Mouse (Mus musculus) MEL (cell line): Measurements from ENCODE around the gene Adamtsl1.

ENCODE experiments used
- CHD2 ChIP-seq: IDR thresholded peaks from 2 replicates; pipeline ENCODE4 v1.6.1; 2011; ENCODE audit warnings: low read length, improper control_type of control experiment
- CTCF ChIP-seq, 3 experiments: IDR thresholded peaks in 2 of 3; conservative IDR thresholded peaks in 1 of 3; 2 replicates each; pipeline ENCODE4 v1.5.1; 2011 to 2012; ENCODE audit warnings: low read length in 3 of 3, low read depth in 2 of 3, mild to moderate bottlenecking in 2 of 3, improper control_type of control experiment in 1 of 3, inconsistent platforms in 1 of 3, mixed read lengths in 1 of 3, moderate library complexity in 1 of 3; ENCODE audit not compliant: control insufficient read depth in 1 of 3, insufficient read depth in 1 of 3, poor library complexity in 1 of 3, severe bottlenecking in 1 of 3
- EP300 ChIP-seq, 2 experiments: IDR thresholded peaks; 2 replicates each; pipeline ENCODE4 v1.6.1; 2011; ENCODE audit warnings: improper control_type of control experiment in 2 of 2, low read length in 2 of 2, low read depth in 1 of 2, mild to moderate bottlenecking in 1 of 2
- GABPA ChIP-seq: IDR thresholded peaks from 2 replicates; pipeline ENCODE4 v1.6.1; 2012; ENCODE audit warnings: low read depth, mild to moderate bottlenecking, inconsistent platforms, low read length, improper control_type of control experiment, moderate library complexity
- MYC ChIP-seq: IDR thresholded peaks from 2 replicates; pipeline ENCODE4 v1.6.1; 2011; ENCODE audit warnings: low read depth, mild to moderate bottlenecking, low read length, improper control_type of control experiment, moderate library complexity
- POLR2A ChIP-seq, 2 experiments: IDR thresholded peaks; 2 replicates each; pipeline ENCODE4 v1.6.1; 2011 to 2012; ENCODE audit warnings: low read length in 2 of 2, mild to moderate bottlenecking in 2 of 2, control low read depth in 1 of 2, improper control_type of control experiment in 1 of 2, low read depth in 1 of 2, moderate library complexity in 1 of 2; ENCODE audit not compliant: control insufficient read depth in 1 of 2, insufficient read depth in 1 of 2, poor library complexity in 1 of 2
- POLR2AphosphoS5 ChIP-seq: IDR thresholded peaks from 2 replicates; pipeline ENCODE4 v1.6.1; 2012; ENCODE audit warnings: low read depth, borderline replicate concordance, mild to moderate bottlenecking, inconsistent platforms, low read length, moderate library complexity, mixed read lengths
- RAD21 ChIP-seq: IDR thresholded peaks from 2 replicates; pipeline ENCODE4 v1.6.1; 2011; ENCODE audit warnings: mild to moderate bottlenecking, low read depth, low read length, improper control_type of control experiment
- SMC3 ChIP-seq: IDR thresholded peaks from 2 replicates; pipeline ENCODE4 v1.6.1; 2011; ENCODE audit warnings: low read depth, low read length, improper control_type of control experiment
- TCF12 ChIP-seq: IDR thresholded peaks from 2 replicates; pipeline ENCODE4 v1.6.1; 2014; ENCODE audit warnings: low read depth, mild to moderate bottlenecking, inconsistent platforms, low read length, improper control_type of control experiment, moderate library complexity
- ZNF384 ChIP-seq: IDR thresholded peaks from 2 replicates; pipeline ENCODE4 v1.6.1; 2012; ENCODE audit warnings: low read depth, mild to moderate bottlenecking, inconsistent platforms, low read length, improper control_type of control experiment

GRCm38 (mm10) chr4:85686160-85686559, 172.2 kb downstream of the Adamtsl1 start:
- TF ChIP-seq CTCF (IDR thresholded peaks at IDR 0.05 in 2 of 3, conservative IDR thresholded peaks at IDR 0.05 in 1 of 3; ENCODE audit: control insufficient read depth in 1 of 3, insufficient read depth in 1 of 3, low read depth in 2 of 3, low read length in 3 of 3, poor library complexity in 1 of 3, severe bottlenecking in 1 of 3) (no peak), EP300 (IDR thresholded peaks at IDR 0.05; ENCODE audit: low read depth in 1 of 2, low read length in 2 of 2) (no peak), RAD21 (no peak), CHD2 (no peak), GABPA (no peak), MYC (no peak), POLR2A (IDR thresholded peaks at IDR 0.05; ENCODE audit: control insufficient read depth in 1 of 2, insufficient read depth in 1 of 2, low read depth in 1 of 2, low read length in 2 of 2, poor library complexity in 1 of 2) (no peak), POLR2AphosphoS5 (no peak), ZNF384 (no peak), TCF12 (no peak), SMC3 (no peak)
